ENCODE assay signal across 8 mouse cellular contexts in the genomic region with DNA sequence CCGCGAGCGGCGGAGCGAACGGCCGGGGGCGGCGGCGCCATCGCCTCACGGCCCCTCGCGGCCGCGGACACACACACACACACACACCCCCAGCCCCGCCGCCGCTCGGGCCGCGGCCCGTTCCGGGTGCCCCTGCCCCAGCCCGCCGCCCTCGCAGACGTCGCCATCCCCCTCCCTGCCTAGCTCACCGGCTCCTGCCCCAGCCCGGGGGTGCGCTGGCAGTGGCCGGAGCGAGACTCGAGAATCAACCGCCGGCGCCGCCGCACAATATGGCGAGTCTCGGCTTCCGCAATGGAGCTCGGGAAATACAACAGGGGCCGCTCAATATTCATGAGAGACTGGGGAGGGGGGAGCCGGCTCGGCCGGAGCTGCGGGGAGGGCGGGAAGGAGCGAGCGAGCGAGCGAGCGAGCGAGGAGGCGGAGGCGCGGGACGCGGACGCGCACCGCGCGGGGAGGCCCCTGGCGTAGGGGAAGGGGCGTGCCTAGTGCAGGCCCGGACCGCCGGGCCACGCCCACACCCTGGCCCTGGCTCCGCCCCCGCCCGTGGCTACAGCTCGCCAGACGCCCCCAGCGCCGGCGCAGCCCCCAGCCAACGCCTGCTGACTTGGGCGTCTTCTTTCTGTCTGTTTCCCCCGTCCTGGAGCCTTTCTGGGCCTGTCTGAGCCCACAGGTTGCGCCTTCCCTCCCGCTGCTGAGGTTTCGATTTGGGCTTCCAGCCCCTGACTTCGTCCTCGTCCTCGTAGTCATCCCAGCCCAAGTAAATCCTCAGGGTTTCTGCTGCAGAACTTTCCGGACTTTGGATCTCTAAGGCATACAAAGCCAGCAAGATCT. TPM values are rescaled to one million over a fixed set of nuclear protein-coding genes. Genes with fewer than 3 reads are reported as not detected.
DNase-seq lines count a peak whose midpoint lies in the region; ATAC-seq lines count a peak whose summit lies in the region.

A gene (minus strand): TSS at position 425 of the 831 bp plus-strand sequence.

- peak; percentile 97 for ATAC-seq in hindbrain, embryonic 11.5 days (ENCODE audit: low FRiP score)

- no peaks in the 10 kb centered on the region for H3K4me1 ChIP-seq in hindbrain, embryonic 11.5 days (replicated peaks; ENCODE audit: control insufficient read depth, insufficient read depth, low read length)

- WGBS in hindbrain, embryonic 11.5 days: under 1% methylated on average over 52 of the region's 90 CpGs

- DNase-seq in MN1 (ENCODE audit: low spot score): peak; percentile 95
- DNase-seq in cerebellum, adult 9-10 months: peak; percentile 82
- peak; percentile 61 to 85 for DNase-seq in frontal cortex, adult 2 months (ENCODE audit: extremely low spot score in 1 of 2, low spot score in 1 of 2)
- peak; percentile 97 for DNase-seq in hindbrain, embryonic 11.5 days (ENCODE audit: low spot score)
- peak; percentile 83 to 91 for DNase-seq in layer of hippocampus, postnatal 10 days (ENCODE audit: low spot score in 2 of 2)
- peak; percentile 96 for DNase-seq in lung, postnatal 10 days
- DNase-seq in ovary, postnatal 36 days (ENCODE audit: low spot score): peak; percentile 96
- DNase-seq in thymus, postnatal 25 days: peak; percentile 96

- H3K9me3 ChIP-seq in hindbrain, embryonic 11.5 days (ENCODE audit: control insufficient read depth, low read length): no peaks in the 10 kb centered on the region

- peak within 1 kb of the TSS; percentile 48 for H3K4me2 ChIP-seq in hindbrain, embryonic 11.5 days (replicated peaks; ENCODE audit: low read depth, low read length)

- H3K27ac ChIP-seq in hindbrain, embryonic 11.5 days (ENCODE audit: low read depth, low read length): peak within 1 kb of the TSS; percentile 96

- H3K9ac ChIP-seq in hindbrain, embryonic 11.5 days (ENCODE audit: low read depth, low read length): peak within 1 kb of the TSS; percentile 97

- no peaks in the 10 kb centered on the region for H3K36me3 ChIP-seq in hindbrain, embryonic 11.5 days (ENCODE audit: control insufficient read depth, insufficient read depth, low read length)

- peak within 1 kb of the TSS; percentile 97 for H3K4me3 ChIP-seq in hindbrain, embryonic 11.5 days (ENCODE audit: low read depth, low read length)

- no peaks in the 10 kb centered on the region for H3K27me3 ChIP-seq in hindbrain, embryonic 11.5 days (ENCODE audit: control insufficient read depth, insufficient read depth, low read length)

RNA-seq across cellular contexts. Expression of the gene that starts here (rescaled TPM):
- polyA plus RNA-seq in frontal cortex, adult 2 months (2012; rRNA removed): 31.3 and 36.0 TPM in 2 replicates
- 149 and 160 TPM in 2 replicates for polyA plus RNA-seq in hindbrain, embryonic 11.5 days (2014; fragmentation: Nextera tagmentation; extraction: Ambion mirVana)
- 10 to 100 TPM; 41.7 to 45.2 TPM for total RNA-seq in layer of hippocampus, postnatal 10 days (2021)

Comparison
In these comparisons a context has a peak if more than half of its experiments do, and no peak if none do; other contexts are left out.
1. Peak in every context shown above with its lines: DNase-seq, ATAC-seq, H3K4me3 ChIP-seq and H3K27ac ChIP-seq.